In the genomic region with DNA sequence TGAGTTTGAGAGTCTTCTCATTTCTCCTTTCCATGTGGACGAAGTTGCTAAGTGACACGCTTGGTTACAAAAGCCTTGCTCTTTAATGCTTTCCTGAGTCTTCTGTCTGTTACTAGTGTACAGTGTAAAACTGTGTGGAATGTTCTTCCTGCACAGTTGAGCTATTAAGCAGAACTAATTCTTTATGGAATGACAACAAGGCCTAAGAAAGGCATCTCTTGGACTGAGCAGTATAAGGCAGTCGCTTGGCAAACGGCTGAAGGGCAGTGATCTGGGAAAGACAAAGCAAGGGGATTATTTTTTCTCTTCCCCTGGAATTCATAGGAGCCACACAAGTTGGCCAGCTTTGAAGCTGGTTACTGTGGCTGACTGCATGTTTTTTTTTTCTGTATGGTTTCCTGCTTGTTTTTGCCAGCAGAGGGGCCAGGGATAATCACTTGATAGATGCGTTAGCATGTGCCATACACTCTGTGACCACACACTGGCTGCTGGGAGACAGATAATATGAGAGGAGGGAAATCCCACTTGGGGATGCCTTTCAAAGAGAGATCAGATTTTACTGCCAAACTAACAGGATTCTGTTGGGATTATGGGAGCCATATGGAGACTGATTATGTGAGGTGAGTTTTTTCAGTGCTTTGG, we compare ENCODE assay signal across 18 mouse cellular contexts. TPM values are rescaled to one million over a fixed set of nuclear protein-coding genes. Genes with fewer than 3 reads are reported as not detected.
A peak's percentile ranks its signal among the peaks of the same experiment; 100 is the strongest.
DNase-seq lines count a peak whose midpoint lies in the region; ATAC-seq and TF ChIP-seq lines count a peak whose summit lies in the region.
"Had no signal": no experiment of that assay in that cellular context is flagged by ENCODE, and none has a peak within 500 bp of the region (broad histone marks: within the 10 kb centered on the region; RNA-seq: fewer than 3 reads in every experiment).

No protein-coding gene starts in this region.

- H3K27ac ChIP-seq in intestine, embryonic 16.5 days (ENCODE audit: low read length), result peak overlapping the region; percentile 31
- no peak overlapping the region; the same call in 1 of the 2 replicates for H3K27ac ChIP-seq in intestine, embryonic 15.5 days
- H3K27ac ChIP-seq in embryonic fibroblast, embryonic 13.5 days (ENCODE audit: insufficient read depth, low read length), result peak overlapping the region; percentile 17; the same call in 1 of the 2 replicates
- peak overlapping the region; percentile 35; the same call in 1 of the 2 replicates for H3K27ac ChIP-seq in midbrain, embryonic 13.5 days
- no peak overlapping the region for H3K27ac ChIP-seq in liver, embryonic 11.5 days (ENCODE audit: low read depth, low read length)

- peak; percentile 35 for TF ChIP-seq CTCF in Patski (IDR thresholded peaks at IDR 0.05)
- TF ChIP-seq CTCF in embryonic fibroblast, embryonic 13.5 days (IDR thresholded peaks at IDR 0.05; ENCODE audit: borderline replicate concordance, insufficient read depth, low read length), result no peak

- no peak for TF ChIP-seq POLR2A in embryonic fibroblast, embryonic 13.5 days (IDR thresholded peaks at IDR 0.05; ENCODE audit: low read depth, low read length)

- peak; percentile 85 for DNase-seq in Patski (ENCODE audit: low read depth, low spot score)
- DNase-seq in liver, embryonic 11.5 days (ENCODE audit: low spot score), result no peak
- no peak for DNase-seq in right cerebral cortex, adult 2 months (ENCODE audit: low spot score in 2 of 2)
- no peak for DNase-seq in urinary bladder, adult 2 months (ENCODE audit: low spot score)
- DNase-seq: adrenal gland, postnatal 25 days; cerebellum, adult 11-12 months; heart, postnatal 14 days; kidney, postnatal 36 days; left cerebral cortex, postnatal 4 days; right cerebral cortex, adult 18-20 months; thymus, postnatal 4 days had no signal

- no peaks in the 10 kb centered on the region for H3K27me3 ChIP-seq in intestine, embryonic 16.5 days (replicated peaks; ENCODE audit: control insufficient read depth, insufficient read depth, low read length)
- H3K27me3 ChIP-seq in intestine, embryonic 15.5 days (replicated peaks), result no peaks in the 10 kb centered on the region
- no peaks in the 10 kb centered on the region for H3K27me3 ChIP-seq in Patski
- H3K27me3 ChIP-seq in midbrain, embryonic 13.5 days, result 0 out of 2 replicates have a peak, but pooled peaks cover 5% of the 10 kb centered on the region
- no peaks in the 10 kb centered on the region for H3K27me3 ChIP-seq in liver, embryonic 11.5 days (replicated peaks; ENCODE audit: control insufficient read depth, insufficient read depth, low read length)

- 50% methylated on average over 5 of the region's 5 CpGs for WGBS in intestine, embryonic 16.5 days
- 48% methylated on average over 5 of the region's 5 CpGs for WGBS in intestine, embryonic 15.5 days
- WGBS in midbrain, embryonic 13.5 days, result 22% methylated on average over 5 of the region's 5 CpGs
- WGBS in liver, embryonic 11.5 days, result 72% methylated on average over 5 of the region's 5 CpGs

- H3K4me3 ChIP-seq in intestine, embryonic 16.5 days (ENCODE audit: low read length), result no peak overlapping the region
- no peak overlapping the region for H3K4me3 ChIP-seq in intestine, embryonic 15.5 days (replicated peaks)
- H3K4me3 ChIP-seq in embryonic fibroblast, embryonic 13.5 days (ENCODE audit: insufficient read depth, low read length), result no peak overlapping the region
- H3K4me3 ChIP-seq in midbrain, embryonic 13.5 days (replicated peaks), result no peak overlapping the region
- H3K4me3 ChIP-seq in liver, embryonic 11.5 days (ENCODE audit: low read depth, low read length), result no peak overlapping the region
- H3K4me3 ChIP-seq: erythroblast, embryonic 14.5 days had no signal

- in situ Hi-C loops in Patski (cut with MboI; ENCODE audit: low pct_unique_long_range_greater_than_20kb), result no loop called here

- CTCF ChIA-PET in Patski (lab: Charles Lee), result interaction anchor here (1.0 to 1.7 kb wide), 6 partner anchors 9 to 62 kb away, joined by 3 to 5 read pairs (median 3); no protein-coding TSS in a partner anchor

- peaks cover under 1% of the 10 kb centered on the region for H3K4me1 ChIP-seq in intestine, embryonic 16.5 days (ENCODE audit: control insufficient read depth, insufficient read depth, low read length)
- peaks cover 7% of the 10 kb centered on the region for H3K4me1 ChIP-seq in intestine, embryonic 15.5 days (replicated peaks)
- H3K4me1 ChIP-seq in embryonic fibroblast, embryonic 13.5 days (ENCODE audit: control insufficient read depth, insufficient read depth, low read length), result no peaks in the 10 kb centered on the region
- peaks cover 32% of the 10 kb centered on the region for H3K4me1 ChIP-seq in midbrain, embryonic 13.5 days (replicated peaks)
- H3K4me1 ChIP-seq in liver, embryonic 11.5 days (replicated peaks; ENCODE audit: control insufficient read depth, insufficient read depth, low read length), result peaks cover 3% of the 10 kb centered on the region

- H3K36me3 ChIP-seq in intestine, embryonic 16.5 days (ENCODE audit: control insufficient read depth, insufficient read depth, low read length), result no peaks in the 10 kb centered on the region
- H3K36me3 ChIP-seq in intestine, embryonic 15.5 days, result no peaks in the 10 kb centered on the region
- H3K36me3 ChIP-seq in midbrain, embryonic 13.5 days, result no peaks in the 10 kb centered on the region
- H3K36me3 ChIP-seq in liver, embryonic 11.5 days (ENCODE audit: control insufficient read depth, insufficient read depth, low read length), result no peaks in the 10 kb centered on the region

- H3K9ac ChIP-seq in intestine, embryonic 16.5 days (ENCODE audit: low read depth, low read length), result no peak overlapping the region
- H3K9ac ChIP-seq in intestine, embryonic 15.5 days, result no peak overlapping the region
- H3K9ac ChIP-seq in midbrain, embryonic 13.5 days (replicated peaks), result no peak overlapping the region; the same call in 1 of the 2 replicates
- H3K9ac ChIP-seq in liver, embryonic 11.5 days (ENCODE audit: low read depth, low read length), result no peak overlapping the region

- no peak overlapping the region for H3K4me2 ChIP-seq in intestine, embryonic 16.5 days (ENCODE audit: low read depth, low read length)
- no peak overlapping the region for H3K4me2 ChIP-seq in intestine, embryonic 15.5 days (replicated peaks)
- no peak overlapping the region for H3K4me2 ChIP-seq in midbrain, embryonic 13.5 days (replicated peaks)
- no peak overlapping the region for H3K4me2 ChIP-seq in liver, embryonic 11.5 days

- no peak for ATAC-seq in intestine, embryonic 16.5 days
- ATAC-seq in intestine, embryonic 15.5 days, result no peak
- peak; percentile 98 for ATAC-seq in Patski
- ATAC-seq in midbrain, embryonic 13.5 days, result peak; percentile 66; the same call in 1 of the 2 replicates
- ATAC-seq in liver, embryonic 11.5 days (replicated peaks; ENCODE audit: low FRiP score), result no peak
- ATAC-seq: CD4-positive, CD25-positive, alpha-beta regulatory T cell, adult 4 months; lung, postnatal 0 days had no signal

- POLR2A ChIA-PET in Patski (lab: Charles Lee), result interaction anchor here (1.0 to 1.4 kb wide), 2 partner anchors 15 to 16 kb away, joined by 3 read pairs; no protein-coding TSS in a partner anchor

- no peaks in the 10 kb centered on the region for H3K9me3 ChIP-seq in intestine, embryonic 16.5 days (ENCODE audit: control insufficient read depth, low read length)
- H3K9me3 ChIP-seq in intestine, embryonic 15.5 days, result no peaks in the 10 kb centered on the region
- H3K9me3 ChIP-seq in midbrain, embryonic 13.5 days, result no peaks in the 10 kb centered on the region
- no peaks in the 10 kb centered on the region for H3K9me3 ChIP-seq in liver, embryonic 11.5 days (ENCODE audit: control insufficient read depth, low read length)

RNA-seq across cellular contexts. Expression of gene Prtg, which starts 22.1 kb away (rescaled TPM):
- polyA plus RNA-seq in intestine, embryonic 16.5 days (2015; fragmentation: Nextera tagmentation; extraction: Ambion mirVana), result 0.32 and 0.33 TPM in 2 replicates
- 0.40 and 0.52 TPM in 2 replicates for polyA plus RNA-seq in intestine, embryonic 15.5 days (2015; fragmentation: Nextera tagmentation; extraction: Ambion mirVana)
- polyA plus RNA-seq in Patski (2021), result 2.1 TPM
- 0.32 and 0.37 TPM in 2 replicates for polyA plus RNA-seq in embryonic fibroblast, embryonic 13.5 days (2011; ENCODE audit: insufficient read length, low read depth, missing spikeins)
- polyA plus RNA-seq in midbrain, embryonic 13.5 days (2015; fragmentation: Nextera tagmentation; extraction: Ambion mirVana), result 0.63 and 0.77 TPM in 2 replicates
- 1.7 TPM in 2 replicates for polyA plus RNA-seq in liver, embryonic 11.5 days (2014; fragmentation: Nextera tagmentation; extraction: Ambion mirVana)
- polyA plus RNA-seq in urinary bladder, adult 2 months (2012; rRNA removed), result 0.10 and 0.22 TPM in 2 replicates
- polyA plus RNA-seq: erythroblast, embryonic 14.5 days had no signal

Comparison
In these comparisons a context has a peak if more than half of its experiments do, and no peak if none do; other contexts are left out.
1. H3K27ac ChIP-seq: peak in intestine, embryonic 16.5 days (single experiment), embryonic fibroblast, embryonic 13.5 days (single experiment) and midbrain, embryonic 13.5 days (single experiment); none in intestine, embryonic 15.5 days (single experiment) and liver, embryonic 11.5 days (single experiment).
2. ATAC-seq: peak in Patski (single experiment) and midbrain, embryonic 13.5 days (single experiment); none in intestine, embryonic 16.5 days (single experiment), intestine, embryonic 15.5 days (single experiment) and liver, embryonic 11.5 days (single experiment).